Mouse (Mus musculus) common myeloid progenitor, adult 5-6 weeks (primary cell): ENCODE measurements around the gene Pde6g. TPM values are rescaled to one million over a fixed set of nuclear protein-coding genes. Genes with fewer than 3 reads are reported as not detected.
A peak's percentile ranks its signal among the peaks of the same experiment; 100 is the strongest.

Experiments used
- ATAC-seq: replicated peaks from 2 replicates; pipeline ENCODE4 v1.8.0; 2016; ENCODE audit warnings: low read depth, mild to moderate bottlenecking, moderate TSS enrichment, inconsistent platforms; ENCODE audit not compliant: poor library complexity, severe bottlenecking
- total RNA-seq: library from RNA; stranded (forward); fragments of 200-1000, 187-1606 nt; gene quantifications from 2 replicates; pipeline ENCODE4 v1.2.3, GENCODE M21; 2017

The Pde6g gene
- total RNA-seq: not detected in 2 replicates

GRCm38 (mm10) chr11:120453306-120453705, at the start of gene Pde6g:
TSS of gene Pde6g (minus strand) at chr11:120453500.
- no peak for ATAC-seq

GRCm38 (mm10) chr11:120501701-120502100, 48.4 kb upstream of the Pde6g start:
- ATAC-seq: peak; percentile 7; the same call in 1 of the 2 replicates

GRCm38 (mm10) chr11:120501018-120501417, 47.7 kb upstream of the Pde6g start:
- ATAC-seq: no peak

GRCm38 (mm10) chr11:120500357-120500756, 47.1 kb upstream of the Pde6g start:
- no peak for ATAC-seq

GRCm38 (mm10) chr11:120499894-120500293, 46.6 kb upstream of the Pde6g start:
- no peak for ATAC-seq

- no peak for ATAC-seq
Observed at GRCm38 (mm10) chr11:120498891-120499290, 45.6 kb upstream of the Pde6g start.

- no peak for ATAC-seq
Observed at GRCm38 (mm10) chr11:120498226-120498625, 44.9 kb upstream of the Pde6g start.

- ATAC-seq: no peak
Observed at GRCm38 (mm10) chr11:120497436-120497835, 44.1 kb upstream of the Pde6g start.

GRCm38 (mm10) chr11:120493911-120494310, 40.6 kb upstream of the Pde6g start:
- ATAC-seq: no peak

GRCm38 (mm10) chr11:120493351-120493750, 40.1 kb upstream of the Pde6g start:
- ATAC-seq: no peak

GRCm38 (mm10) chr11:120492878-120493203, 39.5 kb upstream of the Pde6g start:
- ATAC-seq: no peak

- ATAC-seq: peak; percentile 51
Observed at GRCm38 (mm10) chr11:120492024-120492877, 39.0 kb upstream of the Pde6g start.

- ATAC-seq: peak; percentile 64
Observed at GRCm38 (mm10) chr11:120491317-120492023, 38.2 kb upstream of the Pde6g start, which contains the start of gene Slc25a10. TSS of gene Slc25a10 (plus strand) at chr11:120491840.

- ATAC-seq: no peak
Observed at GRCm38 (mm10) chr11:120490291-120491046, 37.2 kb upstream of the Pde6g start.

- ATAC-seq: peak; percentile 55
Observed at GRCm38 (mm10) chr11:120489054-120489761, 35.9 kb upstream of the Pde6g start.

GRCm38 (mm10) chr11:120488516-120488915, 35.2 kb upstream of the Pde6g start:
- ATAC-seq: no peak

GRCm38 (mm10) chr11:120485251-120485650, 32.0 kb upstream of the Pde6g start:
- ATAC-seq: no peak

- peak; percentile 85 for ATAC-seq
Observed at GRCm38 (mm10) chr11:120484265-120484981, 31.1 kb upstream of the Pde6g start, which contains the start of gene Mrpl12. TSS of gene Mrpl12 (plus strand) at chr11:120484613.

- no peak for ATAC-seq
Observed at GRCm38 (mm10) chr11:120483448-120483934, 30.2 kb upstream of the Pde6g start.
